Mouse (Mus musculus): ENCODE results near the gene Gzmf.
"Not testable (repeated sequence)": the region's sequence is repeated elsewhere in the genome, so short reads cannot be mapped to it uniquely, and the experiment has no call there.

Gzmf gene

DNA sequence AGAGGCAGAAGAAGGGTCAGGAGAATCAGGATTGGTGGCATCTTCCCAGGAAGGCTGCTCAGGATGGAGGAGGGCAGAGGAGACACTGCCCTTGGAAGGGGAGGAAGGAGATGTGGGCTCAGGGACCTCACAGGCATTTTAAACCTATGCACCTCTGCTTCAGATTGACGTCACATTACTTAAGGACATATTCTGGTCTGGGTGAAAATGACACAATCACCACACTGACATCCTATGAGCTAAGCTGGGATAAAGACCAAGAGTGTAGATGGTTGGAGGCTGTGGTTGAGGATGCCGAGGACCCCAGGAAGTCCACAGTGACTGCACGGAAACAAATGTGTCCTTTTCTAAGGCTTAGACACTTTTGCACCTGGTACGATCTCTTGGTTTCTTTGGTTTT is at the start of gene Gzmf:
Gene Gzmf, minus strand, starts transcription at position 101 of the 400 bp plus-strand sequence.
- DNase-seq (ENCODE audit: low spot score in 2 of 2), result no peak

DNA sequence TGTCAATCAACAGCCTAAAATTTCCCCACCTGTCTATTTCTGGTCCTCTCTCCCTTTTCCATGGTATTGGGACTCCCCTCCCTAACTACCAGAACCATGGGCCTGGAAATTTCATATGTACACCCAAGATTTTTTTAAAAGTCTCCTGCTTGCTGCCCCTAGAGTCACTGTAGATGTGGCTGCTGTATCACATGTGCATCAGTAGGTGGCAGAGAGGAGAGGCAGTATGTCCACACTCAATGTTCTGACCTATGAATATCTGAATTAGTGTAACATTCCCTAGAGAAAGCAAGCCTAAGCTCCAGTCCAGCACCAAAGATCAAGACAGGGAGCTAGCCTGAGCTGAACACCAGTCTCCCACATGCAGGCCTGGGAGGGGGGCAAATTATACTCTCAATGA is 29.2 kb upstream of the Gzmf start:
- DNase-seq (ENCODE audit: low spot score in 2 of 2), result no peak

DNA sequence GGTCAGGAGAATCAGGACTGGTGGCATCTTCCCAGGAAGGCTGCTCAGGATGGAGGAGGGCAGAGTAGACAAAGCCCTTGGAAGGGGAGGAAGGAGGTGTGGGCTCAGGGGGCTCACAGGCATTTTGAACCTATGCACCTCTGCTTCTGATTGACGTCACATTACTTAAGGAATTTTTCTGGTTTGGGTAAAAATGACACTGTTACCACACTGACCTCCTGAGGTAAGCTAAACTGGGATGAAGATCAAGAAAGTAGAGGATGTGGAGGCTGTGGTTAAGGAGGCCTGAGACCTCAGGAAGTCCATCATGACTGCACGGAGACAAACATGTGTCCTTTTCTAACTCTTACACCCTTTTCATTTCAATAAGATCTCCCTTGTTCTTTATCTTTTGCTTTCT is 23.3 kb upstream of the Gzmf start, which contains the start of gene Gzmc:
Gene Gzmc, minus strand, starts transcription at position 101 of the 400 bp plus-strand sequence.
- no peak for DNase-seq (ENCODE audit: low spot score in 2 of 2)

DNA sequence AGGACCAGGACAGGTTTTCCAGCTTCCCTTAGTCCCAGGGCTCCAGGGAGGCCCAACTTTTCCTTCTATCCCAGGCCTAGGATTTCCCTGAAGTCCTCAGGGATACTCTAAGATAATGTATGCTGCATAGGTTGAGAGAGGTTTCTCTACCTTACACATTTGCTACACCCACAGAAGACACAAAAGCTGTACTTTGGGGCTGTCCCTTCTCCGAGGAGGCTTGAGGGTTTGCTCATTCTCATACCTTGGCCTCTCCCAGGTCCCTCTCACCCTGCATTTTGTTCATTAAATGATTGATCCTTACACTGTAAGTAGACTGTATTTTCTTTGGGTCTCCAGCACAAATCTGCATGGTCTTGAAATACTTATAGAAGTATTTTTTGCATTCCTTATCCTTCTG is 5.6 kb downstream of the Gzmf start:
- no peak for DNase-seq (ENCODE audit: low spot score in 2 of 2)

DNA sequence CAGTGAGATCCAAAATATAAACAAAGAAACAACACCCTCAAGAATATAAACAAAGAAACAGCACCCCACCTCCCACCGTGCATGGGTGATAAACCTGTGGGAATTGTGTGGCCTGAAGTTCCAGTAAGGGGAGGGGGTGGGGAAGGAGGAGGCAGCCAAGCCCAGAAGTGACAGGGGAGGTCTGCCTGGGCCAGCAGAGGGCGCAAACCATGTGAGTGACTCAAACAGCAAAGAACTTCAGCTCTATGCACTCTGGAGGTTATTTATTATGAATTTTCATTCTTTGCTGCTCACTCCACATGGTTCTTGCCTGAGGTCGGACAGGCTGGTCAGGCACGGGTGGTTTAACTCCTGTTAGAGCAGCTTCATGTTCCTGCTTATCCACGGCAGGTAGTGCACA is 6.2 kb downstream of the Gzmf start:
- not testable (repeated sequence) for DNase-seq (ENCODE audit: low spot score in 2 of 2)

DNA sequence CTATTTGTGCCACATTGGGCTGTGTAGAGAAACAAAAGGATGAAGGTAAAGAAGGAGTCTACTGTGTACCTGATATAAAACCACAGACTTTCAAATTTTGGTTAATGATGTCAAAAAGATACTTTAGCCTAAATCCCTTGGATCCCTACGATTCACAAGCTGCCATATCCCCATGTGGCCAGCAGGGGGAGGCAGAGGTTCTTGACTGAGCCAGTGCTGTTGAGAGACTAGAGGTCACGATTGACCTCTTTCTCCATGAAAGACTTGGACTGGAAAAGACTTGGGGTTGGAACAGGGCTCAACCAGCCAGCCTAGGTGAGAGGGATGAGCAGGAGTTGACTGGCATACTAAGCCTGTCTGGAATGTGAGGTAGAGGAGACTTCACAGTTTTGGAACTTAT is 7.2 kb downstream of the Gzmf start:
- DNase-seq (ENCODE audit: low spot score in 2 of 2), result peak; percentile 76 to 80

DNA sequence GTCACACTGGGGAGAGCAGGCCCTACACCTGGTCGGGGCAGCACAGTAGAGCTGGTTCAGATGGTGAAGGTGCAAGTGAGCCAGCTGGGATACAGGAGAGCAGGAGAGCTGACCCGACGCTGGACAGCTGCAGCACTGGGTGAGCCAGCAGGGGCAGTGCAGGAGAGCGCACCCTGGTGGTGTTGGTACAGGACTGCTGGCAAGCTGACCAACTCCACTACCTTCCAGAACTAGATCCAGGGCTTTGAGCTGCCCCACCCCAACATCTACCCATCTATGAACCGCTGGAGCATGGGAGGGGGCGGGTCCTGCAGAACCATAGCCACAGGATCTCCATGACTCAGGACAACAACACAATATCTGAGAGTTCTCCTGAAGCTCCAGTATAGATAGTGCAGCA is 24.3 kb downstream of the Gzmf start:
- DNase-seq (ENCODE audit: low spot score in 2 of 2), result no peak

DNA sequence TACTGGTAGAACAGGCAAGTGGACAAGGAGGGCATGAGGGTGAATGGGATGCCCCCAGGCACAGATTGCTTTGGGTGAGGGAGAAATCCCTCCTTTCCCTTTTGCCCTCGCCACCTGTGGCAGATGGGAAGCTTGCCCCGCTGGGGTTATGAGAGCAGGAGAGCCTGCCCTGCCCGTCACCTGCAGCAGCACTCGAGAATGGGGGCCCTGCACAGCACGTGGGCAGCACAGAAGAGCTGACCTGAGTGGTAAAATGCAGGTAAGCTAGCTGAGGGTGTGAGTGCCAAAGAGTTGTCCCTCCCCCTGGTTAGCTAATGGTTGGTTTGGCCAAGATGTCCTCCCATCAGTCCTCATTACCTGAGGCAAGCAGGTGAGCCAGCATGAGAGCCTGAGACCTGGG is 24.7 kb downstream of the Gzmf start:
- no peak for DNase-seq (ENCODE audit: low spot score in 2 of 2)

DNA sequence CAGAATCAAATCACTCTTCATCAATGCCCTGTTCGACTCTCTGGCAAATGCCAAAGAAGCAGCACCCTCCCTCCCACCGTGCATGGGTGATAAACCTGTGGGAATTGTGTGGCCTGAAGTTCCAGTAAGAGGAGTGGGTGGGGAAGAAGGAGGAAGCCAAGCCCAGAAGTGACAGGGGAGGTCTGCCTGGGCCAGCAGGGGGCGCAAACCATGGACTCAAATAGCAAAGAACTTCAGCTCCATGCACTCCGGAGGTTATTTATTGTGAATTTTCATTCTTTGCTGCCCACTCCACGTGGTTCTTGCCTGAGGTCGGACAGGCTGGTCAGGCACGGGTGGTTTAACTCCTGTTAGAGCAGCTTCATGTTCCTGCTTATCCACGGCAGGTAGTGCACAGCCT is 33.6 kb downstream of the Gzmf start:
- peak; percentile 13 to 18 for DNase-seq (ENCODE audit: low spot score in 2 of 2)

DNA sequence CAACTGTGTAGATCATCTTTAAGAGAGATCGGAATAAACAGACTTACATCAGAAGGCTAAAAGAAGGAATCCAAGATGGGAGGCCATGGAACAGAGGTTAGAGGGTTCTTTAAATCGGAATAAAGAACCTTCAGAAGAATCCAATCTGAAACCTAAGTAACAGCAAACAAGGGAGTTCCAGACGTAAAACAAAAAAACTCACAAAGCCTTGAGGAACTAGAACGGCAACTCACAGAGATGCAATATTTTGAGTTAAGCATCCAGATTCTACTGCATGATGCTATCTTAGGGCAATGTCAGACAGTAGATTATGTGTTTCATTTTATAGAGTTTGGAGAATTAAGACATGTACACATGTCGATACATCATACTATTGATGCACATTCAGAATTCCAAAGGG is 36.7 kb downstream of the Gzmf start, which contains the start of gene Gzmn:
Gene Gzmn, minus strand, starts transcription at position 101 of the 400 bp plus-strand sequence.
- no peak for DNase-seq (ENCODE audit: low spot score in 2 of 2)

DNA sequence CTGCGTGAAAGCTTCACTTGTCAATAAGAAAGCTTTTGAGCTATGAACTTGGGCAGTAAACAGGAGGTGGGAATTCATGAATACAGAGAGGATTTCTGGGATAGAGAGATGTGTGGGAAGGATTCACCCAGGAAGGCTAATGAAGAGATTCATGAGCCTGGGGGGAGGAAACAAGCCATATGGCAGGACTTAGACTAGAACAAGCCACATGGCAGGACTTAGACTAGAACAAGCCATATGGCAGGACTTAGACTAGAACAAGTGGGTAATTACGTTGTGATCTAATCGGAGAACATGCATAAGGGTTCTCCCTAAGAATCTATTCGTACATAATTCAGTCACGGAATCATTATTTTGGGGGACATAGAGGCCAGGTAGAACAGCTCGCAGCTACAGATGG is 37.8 kb downstream of the Gzmf start:
- DNase-seq (ENCODE audit: low spot score in 2 of 2), result peak in 1 of 2 experiments; percentile 22

DNA sequence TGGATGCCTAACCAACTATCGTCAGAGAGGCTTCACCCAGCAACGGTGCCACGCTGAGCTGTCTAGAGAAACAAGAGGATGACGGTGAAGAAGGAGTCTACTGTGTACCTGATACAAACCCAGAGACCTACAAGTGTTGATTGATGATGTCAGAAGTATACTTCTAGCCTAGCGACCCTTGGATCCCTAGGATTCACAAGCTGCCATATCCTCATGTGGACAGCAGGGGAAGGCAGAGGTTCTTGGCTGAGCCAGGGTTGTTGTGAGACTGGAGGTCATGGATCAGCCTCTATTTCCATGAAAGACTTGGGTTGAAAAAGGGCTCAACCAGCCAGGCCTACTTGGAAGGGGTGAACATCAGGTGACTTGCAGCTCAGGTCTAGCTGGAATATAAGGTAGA is 38.5 kb downstream of the Gzmf start:
- no peak for DNase-seq (ENCODE audit: low spot score in 2 of 2)

DNA sequence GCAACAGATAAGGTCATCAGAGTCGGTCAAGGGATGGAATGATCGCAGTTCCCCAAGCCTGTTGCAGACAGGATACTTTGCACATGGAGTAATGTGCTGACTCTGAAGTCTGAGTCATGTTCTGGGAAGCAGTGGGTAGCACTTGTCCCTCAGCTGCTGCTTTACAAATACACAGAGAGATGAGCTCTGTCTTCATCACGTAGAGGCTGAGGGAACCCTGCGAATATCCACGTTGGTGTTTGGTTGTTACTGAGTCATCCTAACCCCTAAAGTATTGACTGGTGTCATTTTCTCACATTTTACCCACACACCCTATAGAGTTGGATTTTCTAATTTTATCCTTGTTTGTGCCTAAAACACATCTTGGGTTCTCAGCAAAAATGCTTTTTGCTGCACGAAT is 43.2 kb downstream of the Gzmf start:
- DNase-seq (ENCODE audit: low spot score in 2 of 2), result peak; percentile 42 to 54

DNA sequence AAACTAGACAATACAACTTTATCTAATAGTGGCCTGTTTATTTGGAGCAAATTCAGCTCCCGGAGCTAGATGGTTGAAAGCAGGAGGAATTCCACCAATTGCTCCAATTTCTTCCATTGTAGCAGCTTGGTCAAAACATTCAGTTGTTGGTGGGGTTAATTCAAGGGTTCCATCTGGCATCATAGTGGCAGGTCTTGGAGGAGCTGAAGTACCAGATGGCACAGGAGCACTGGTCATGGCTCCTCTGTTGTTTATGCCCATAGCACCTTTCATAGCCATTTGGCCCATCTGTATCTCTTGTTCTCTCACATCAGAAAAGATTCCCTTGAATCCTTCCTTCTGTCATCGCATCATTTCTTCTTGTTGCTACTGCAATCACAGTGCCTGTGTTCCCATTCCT is 49.1 kb downstream of the Gzmf start:
- DNase-seq (ENCODE audit: low spot score in 2 of 2), result no peak

DNA sequence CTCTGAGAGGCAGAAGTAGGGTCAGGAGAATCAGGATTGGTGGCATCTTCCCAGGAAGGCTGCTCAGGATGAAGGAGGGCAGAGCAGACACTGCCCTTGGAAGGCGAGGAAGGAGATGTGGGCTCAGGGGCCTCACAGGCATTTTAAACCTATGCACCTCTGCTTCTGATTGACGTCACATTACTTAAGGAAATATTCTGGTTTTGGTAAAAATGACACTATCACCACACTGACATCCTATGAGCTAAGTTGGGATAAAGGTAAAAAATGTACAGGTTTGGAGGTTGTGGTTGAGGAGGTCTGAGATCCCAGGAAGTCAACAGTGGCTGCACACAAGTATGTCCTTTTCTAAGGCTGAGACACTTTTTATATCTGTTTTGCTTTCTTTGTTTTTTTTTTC is 51.7 kb downstream of the Gzmf start, which contains the start of gene Gzmg:
Gene Gzmg, minus strand, starts transcription at position 101 of the 400 bp plus-strand sequence.
- not testable (repeated sequence) for DNase-seq (ENCODE audit: low spot score in 2 of 2)

DNA sequence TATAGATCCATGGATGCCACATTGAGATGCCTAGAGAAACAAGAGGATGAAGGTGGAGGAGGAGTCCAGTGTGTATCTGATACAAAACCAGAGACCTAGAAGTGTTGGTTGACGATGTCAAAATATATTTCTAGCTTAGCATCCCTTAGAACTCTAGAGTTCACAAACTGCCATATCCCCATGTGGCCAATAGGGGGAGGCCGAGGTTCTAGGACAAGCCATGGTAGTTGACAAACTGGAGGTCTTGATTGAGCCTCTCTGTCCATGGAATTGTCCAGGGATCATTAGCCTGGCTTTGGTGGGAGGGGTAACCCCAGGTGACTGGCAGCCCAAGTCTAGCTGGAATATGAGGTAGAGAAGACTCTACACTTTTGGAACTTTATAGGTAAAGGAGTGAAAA is 55.9 kb downstream of the Gzmf start:
- no peak for DNase-seq (ENCODE audit: low spot score in 2 of 2)
